Comparison of ENCODE assay signal across 13 mouse cellular contexts in genomic region chr5:113857631-113858030, GRCm38 (mm10). TPM values are rescaled to one million over a fixed set of nuclear protein-coding genes. Genes with fewer than 3 reads are reported as not detected.
DNase-seq lines count a peak whose midpoint lies in the region; ATAC-seq lines count a peak whose summit lies in the region.
"Had no signal": no experiment of that assay in that cellular context is flagged by ENCODE, and none has a peak within 500 bp of the region (broad histone marks: within the 10 kb centered on the region; RNA-seq: fewer than 3 reads in every experiment).

No protein-coding gene starts in this region.

- no peaks in the 10 kb centered on the region for H3K9me3 ChIP-seq in intestine, embryonic 16.5 days (ENCODE audit: control insufficient read depth, low read length)
- no peaks in the 10 kb centered on the region for H3K9me3 ChIP-seq in intestine, embryonic 15.5 days
- H3K9me3 ChIP-seq in heart, embryonic 12.5 days (replicated peaks) = no peaks in the 10 kb centered on the region
- no peaks in the 10 kb centered on the region for H3K9me3 ChIP-seq in midbrain, embryonic 15.5 days
- H3K9me3 ChIP-seq: kidney, embryonic 15.5 days; liver, embryonic 15.5 days; stomach, embryonic 15.5 days had no signal

- peak overlapping the region; percentile 39; the same call in 1 of the 2 replicates for H3K27ac ChIP-seq in intestine, embryonic 16.5 days (ENCODE audit: low read length)
- no peak overlapping the region for H3K27ac ChIP-seq in intestine, embryonic 15.5 days
- H3K27ac ChIP-seq in heart, embryonic 12.5 days (ENCODE audit: poor library complexity, severe bottlenecking) = peak overlapping the region; percentile 20; the same call in 1 of the 2 replicates
- H3K27ac ChIP-seq in midbrain, embryonic 15.5 days = 0 out of 2 replicates have a peak overlapping the region, but pooled peaks have one; percentile 0
- H3K27ac ChIP-seq: kidney, embryonic 15.5 days; liver, embryonic 15.5 days; stomach, embryonic 15.5 days had no signal

- H3K27me3 ChIP-seq in intestine, embryonic 16.5 days (replicated peaks; ENCODE audit: control insufficient read depth, insufficient read depth, low read length) = no peaks in the 10 kb centered on the region
- no peaks in the 10 kb centered on the region for H3K27me3 ChIP-seq in intestine, embryonic 15.5 days (replicated peaks)
- H3K27me3 ChIP-seq in heart, embryonic 12.5 days (replicated peaks) = no peaks in the 10 kb centered on the region
- H3K27me3 ChIP-seq in midbrain, embryonic 15.5 days (replicated peaks) = no peaks in the 10 kb centered on the region
- H3K27me3 ChIP-seq: kidney, embryonic 15.5 days; liver, embryonic 15.5 days; stomach, embryonic 15.5 days had no signal

- H3K9ac ChIP-seq in intestine, embryonic 16.5 days (ENCODE audit: low read depth, low read length) = no peak overlapping the region
- H3K9ac ChIP-seq in intestine, embryonic 15.5 days = no peak overlapping the region
- H3K9ac ChIP-seq in heart, embryonic 12.5 days = peak overlapping the region; percentile 45; the same call in 1 of the 2 replicates
- H3K9ac ChIP-seq in midbrain, embryonic 15.5 days = no peak overlapping the region
- H3K9ac ChIP-seq: kidney, embryonic 15.5 days; liver, embryonic 15.5 days; stomach, embryonic 15.5 days had no signal

- WGBS in intestine, embryonic 16.5 days = 59% methylated on average over 8 of the region's 8 CpGs
- WGBS in intestine, embryonic 15.5 days = 64% methylated on average over 8 of the region's 8 CpGs
- WGBS in heart, embryonic 12.5 days = 53% methylated on average over 8 of the region's 8 CpGs
- WGBS in midbrain, embryonic 15.5 days = 68% methylated on average over 8 of the region's 8 CpGs

- no peak overlapping the region for H3K4me2 ChIP-seq in intestine, embryonic 16.5 days (ENCODE audit: low read depth, low read length)
- H3K4me2 ChIP-seq in intestine, embryonic 15.5 days (replicated peaks) = no peak overlapping the region
- H3K4me2 ChIP-seq in heart, embryonic 12.5 days = no peak overlapping the region
- H3K4me2 ChIP-seq in midbrain, embryonic 15.5 days = no peak overlapping the region
- H3K4me2 ChIP-seq: kidney, embryonic 15.5 days; liver, embryonic 15.5 days; stomach, embryonic 15.5 days had no signal

- peak; percentile 49 for DNase-seq in cerebellum, adult 9-11 months
- no peak for DNase-seq in cerebellum, adult 9-10 months
- DNase-seq in thymus, postnatal 36 days = no peak
- DNase-seq in layer of hippocampus, adult 8-10 months (ENCODE audit: low spot score in 2 of 2) = no peak
- DNase-seq: right cerebral cortex, postnatal 25 days had no signal

- H3K36me3 ChIP-seq in intestine, embryonic 16.5 days (ENCODE audit: control insufficient read depth, insufficient read depth, low read length) = peaks cover 9% of the 10 kb centered on the region; the same call in 1 of the 2 replicates
- peaks cover 4% of the 10 kb centered on the region; the same call in 1 of the 2 replicates for H3K36me3 ChIP-seq in intestine, embryonic 15.5 days
- peaks cover 28% of the 10 kb centered on the region for H3K36me3 ChIP-seq in heart, embryonic 12.5 days
- no peaks in the 10 kb centered on the region for H3K36me3 ChIP-seq in midbrain, embryonic 15.5 days (replicated peaks)

- ATAC-seq in intestine, embryonic 16.5 days = no peak
- ATAC-seq in intestine, embryonic 15.5 days = no peak
- ATAC-seq in heart, embryonic 12.5 days (ENCODE audit: insufficient number of reproducible peaks, low FRiP score) = no peak
- ATAC-seq in midbrain, embryonic 15.5 days (replicated peaks) = no peak

- peaks cover 38% of the 10 kb centered on the region for H3K4me1 ChIP-seq in intestine, embryonic 16.5 days (ENCODE audit: control insufficient read depth, insufficient read depth, low read length)
- H3K4me1 ChIP-seq in intestine, embryonic 15.5 days (replicated peaks) = peaks cover 19% of the 10 kb centered on the region
- H3K4me1 ChIP-seq in heart, embryonic 12.5 days (replicated peaks) = peaks cover 76% of the 10 kb centered on the region
- H3K4me1 ChIP-seq in midbrain, embryonic 15.5 days = peaks cover 55% of the 10 kb centered on the region

- no peak overlapping the region for H3K4me3 ChIP-seq in intestine, embryonic 16.5 days (ENCODE audit: low read length)
- H3K4me3 ChIP-seq in intestine, embryonic 15.5 days (replicated peaks) = no peak overlapping the region
- no peak overlapping the region for H3K4me3 ChIP-seq in heart, embryonic 12.5 days
- no peak overlapping the region for H3K4me3 ChIP-seq in midbrain, embryonic 15.5 days
- H3K4me3 ChIP-seq: kidney, embryonic 15.5 days; liver, embryonic 15.5 days; stomach, embryonic 15.5 days had no signal

RNA-seq across cellular contexts. Expression of gene Selplg, which starts 25.2 kb away (rescaled TPM):
- polyA plus RNA-seq in intestine, embryonic 16.5 days (2015; fragmentation: Nextera tagmentation; extraction: Ambion mirVana) = 6.8 and 7.5 TPM in 2 replicates
- 3.4 and 4.4 TPM in 2 replicates for polyA plus RNA-seq in intestine, embryonic 15.5 days (2015; fragmentation: Nextera tagmentation; extraction: Ambion mirVana)
- polyA plus RNA-seq in heart, embryonic 12.5 days (2016; fragmentation: Nextera tagmentation; extraction: Ambion mirVana) = 0.51 and 0.72 TPM in 2 replicates
- polyA plus RNA-seq in midbrain, embryonic 15.5 days (2015; fragmentation: Nextera tagmentation; extraction: Ambion mirVana) = 2.4 and 2.8 TPM in 2 replicates
- 10 to 100 TPM; 27.3 to 84.9 (median 53.7) TPM for total RNA-seq in layer of hippocampus, adult 8-10 months (2022)

RNA-seq across cellular contexts. Expression of gene Coro1c, which starts 50.9 kb away (rescaled TPM):
- 175 and 183 TPM in 2 replicates for polyA plus RNA-seq in intestine, embryonic 16.5 days (2015; fragmentation: Nextera tagmentation; extraction: Ambion mirVana)
- 167 and 173 TPM in 2 replicates for polyA plus RNA-seq in intestine, embryonic 15.5 days (2015; fragmentation: Nextera tagmentation; extraction: Ambion mirVana)
- polyA plus RNA-seq in heart, embryonic 12.5 days (2016; fragmentation: Nextera tagmentation; extraction: Ambion mirVana) = 137 and 141 TPM in 2 replicates
- 198 and 206 TPM in 2 replicates for polyA plus RNA-seq in midbrain, embryonic 15.5 days (2015; fragmentation: Nextera tagmentation; extraction: Ambion mirVana)
- 100 to 1,000 TPM in 1 of 4 experiments, 10 to 100 TPM in 3; 89.3 to 106 (median 94.0) TPM for total RNA-seq in layer of hippocampus, adult 8-10 months (2022)

RNA-seq across cellular contexts. Expression of gene Tmem119, which starts 57.3 kb away (rescaled TPM):
- 56.6 and 63.7 TPM in 2 replicates for polyA plus RNA-seq in intestine, embryonic 16.5 days (2015; fragmentation: Nextera tagmentation; extraction: Ambion mirVana)
- 57.5 and 61.9 TPM in 2 replicates for polyA plus RNA-seq in intestine, embryonic 15.5 days (2015; fragmentation: Nextera tagmentation; extraction: Ambion mirVana)
- 13.0 and 13.4 TPM in 2 replicates for polyA plus RNA-seq in heart, embryonic 12.5 days (2016; fragmentation: Nextera tagmentation; extraction: Ambion mirVana)
- 5.7 and 6.3 TPM in 2 replicates for polyA plus RNA-seq in midbrain, embryonic 15.5 days (2015; fragmentation: Nextera tagmentation; extraction: Ambion mirVana)
- total RNA-seq in layer of hippocampus, adult 8-10 months (2022) = 10 to 100 TPM; 22.0 to 40.1 (median 31.5) TPM
- total RNA-seq: MEL had no signal
